Mouse (Mus musculus): ENCODE measurements around the gene Hoga1. TPM values are rescaled to one million over a fixed set of nuclear protein-coding genes. Genes with fewer than 3 reads are reported as not detected.
"Not testable (repeated sequence)": the region's sequence is repeated elsewhere in the genome, so short reads cannot be mapped to it uniquely, and the experiment has no call there.

The Hoga1 gene
- total and polyA plus RNA-seq, 3 experiments = not detected

DNA sequence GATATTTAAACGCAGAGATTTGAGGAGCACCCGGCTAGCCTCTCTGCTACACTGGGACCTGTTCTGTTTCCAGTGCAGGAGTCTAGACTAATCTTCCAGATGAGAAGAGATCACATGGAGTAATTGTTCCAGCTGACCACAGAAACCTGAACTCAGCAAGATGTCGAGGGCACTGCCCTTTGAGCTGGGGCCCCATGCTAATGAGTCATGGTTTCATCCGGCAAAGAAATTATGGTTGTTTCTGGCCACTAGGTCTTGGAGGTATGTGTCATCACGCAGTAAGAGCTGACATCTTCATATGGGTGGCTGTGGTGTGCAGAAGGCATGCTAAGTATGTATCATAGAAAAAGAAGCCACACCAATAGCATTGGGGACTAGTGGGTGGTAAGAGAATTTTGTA is 34.5 kb downstream of the Hoga1 start:
- TF ChIP-seq GATA1 (IDR thresholded peaks at IDR 0.05; ENCODE audit: borderline replicate concordance, low read length) (no peak), TAL1 (conservative IDR thresholded peaks at IDR 0.05; ENCODE audit: low read depth, low read length) (no peak), GATA2 (IDR thresholded peaks at IDR 0.05; ENCODE audit: borderline replicate concordance, low read depth, low read length) (no peak), CTCF (IDR thresholded peaks at IDR 0.05; ENCODE audit: low read depth, low read length) (no peak), POLR2AphosphoS5 (IDR thresholded peaks at IDR 0.05; ENCODE audit: insufficient replicate concordance, low read depth, low read length) (no peak)
- Histone ChIP-seq H3K4me1 (ENCODE audit: insufficient read depth, low read depth, low read length) (no peaks in the 10 kb centered on the region), H3K4me3 (ENCODE audit: low read depth, low read length) (no peak overlapping the region), H3K27me3 (ENCODE audit: insufficient read depth, low read length) (peaks cover 15% of the 10 kb centered on the region), H3K36me3 (replicated peaks) (no peaks in the 10 kb centered on the region), H3K9me3 (replicated peaks) (no peaks in the 10 kb centered on the region)
- no peak for DNase-seq (ENCODE audit: low spot score)
- no peak for ATAC-seq (ENCODE audit: extremely low read depth, insufficient number of reproducible peaks, low FRiP score, poor library complexity, severe bottlenecking)

- H3K36me3 ChIP-seq (replicated peaks) = no peaks in the 10 kb centered on the region
- no peaks in the 10 kb centered on the region for H3K9me3 ChIP-seq (replicated peaks)
- H3K4me1 ChIP-seq (ENCODE audit: insufficient read depth, low read depth, low read length) = no peaks in the 10 kb centered on the region
- ATAC-seq (ENCODE audit: extremely low read depth, insufficient number of reproducible peaks, low FRiP score, poor library complexity, severe bottlenecking) (no peak), DNase-seq (ENCODE audit: low spot score) (no peak)
- TF ChIP-seq GATA2 (IDR thresholded peaks at IDR 0.05; ENCODE audit: borderline replicate concordance, low read depth, low read length) (no peak), TAL1 (conservative IDR thresholded peaks at IDR 0.05; ENCODE audit: low read depth, low read length) (no peak), CTCF (IDR thresholded peaks at IDR 0.05; ENCODE audit: low read depth, low read length) (no peak), POLR2AphosphoS5 (IDR thresholded peaks at IDR 0.05; ENCODE audit: insufficient replicate concordance, low read depth, low read length) (no peak), GATA1 (IDR thresholded peaks at IDR 0.05; ENCODE audit: borderline replicate concordance, low read length) (no peak)
- no peak overlapping the region for H3K4me3 ChIP-seq (ENCODE audit: low read depth, low read length)
- H3K27me3 ChIP-seq (ENCODE audit: insufficient read depth, low read length) = peaks cover 15% of the 10 kb centered on the region
These were observed 35.1 kb downstream of the Hoga1 start for GRCm38 (mm10) chr19:42080469-42080868.

GRCm38 (mm10) chr19:42081613-42082012 is 36.2 kb downstream of the Hoga1 start:
- H3K4me3 ChIP-seq (ENCODE audit: low read depth, low read length) = not testable (repeated sequence)

GRCm38 (mm10) chr19:42085690-42086089 is 40.3 kb downstream of the Hoga1 start:
- no peak for ATAC-seq (ENCODE audit: extremely low read depth, insufficient number of reproducible peaks, low FRiP score, poor library complexity, severe bottlenecking)
- no peak for TF ChIP-seq GATA1 (IDR thresholded peaks at IDR 0.05; ENCODE audit: borderline replicate concordance, low read length)
- TF ChIP-seq CTCF (IDR thresholded peaks at IDR 0.05; ENCODE audit: low read depth, low read length) = no peak
- no peak for TF ChIP-seq TAL1 (conservative IDR thresholded peaks at IDR 0.05; ENCODE audit: low read depth, low read length)
- no peak for TF ChIP-seq POLR2AphosphoS5 (IDR thresholded peaks at IDR 0.05; ENCODE audit: insufficient replicate concordance, low read depth, low read length)
- TF ChIP-seq GATA2 (IDR thresholded peaks at IDR 0.05; ENCODE audit: borderline replicate concordance, low read depth, low read length) = no peak
- peak overlapping the region; percentile 67 for H3K4me3 ChIP-seq (ENCODE audit: low read depth, low read length)

More at GRCm38 (mm10) chr19:42081613-42082012, 36.2 kb downstream of the Hoga1 start:
- peaks cover 23% of the 10 kb centered on the region for H3K27me3 ChIP-seq (ENCODE audit: insufficient read depth, low read length)
- not testable (repeated sequence) for ATAC-seq (ENCODE audit: extremely low read depth, insufficient number of reproducible peaks, low FRiP score, poor library complexity, severe bottlenecking); H3K36me3 ChIP-seq (replicated peaks); DNase-seq (ENCODE audit: low spot score); H3K4me1 ChIP-seq (ENCODE audit: insufficient read depth, low read depth, low read length); H3K9me3 ChIP-seq (replicated peaks)

GRCm38 (mm10) chr19:42086166-42086565 is 40.8 kb downstream of the Hoga1 start, which contains the start of gene Morn4:
TSS of gene Morn4 (minus strand) at chr19:42086357.
- Histone ChIP-seq H3K36me3 (replicated peaks) (no peaks in the 10 kb centered on the region), H3K4me3 (ENCODE audit: low read depth, low read length) (peak within 1 kb of the TSS; percentile 67), H3K27me3 (ENCODE audit: insufficient read depth, low read length) (peaks cover 17% of the 10 kb centered on the region), H3K4me1 (ENCODE audit: insufficient read depth, low read depth, low read length) (peaks cover 19% of the 10 kb centered on the region), H3K9me3 (replicated peaks) (no peaks in the 10 kb centered on the region)
- TF ChIP-seq CTCF (IDR thresholded peaks at IDR 0.05; ENCODE audit: low read depth, low read length) (no peak), POLR2AphosphoS5 (IDR thresholded peaks at IDR 0.05; ENCODE audit: insufficient replicate concordance, low read depth, low read length) (no peak), GATA1 (IDR thresholded peaks at IDR 0.05; ENCODE audit: borderline replicate concordance, low read length) (no peak), GATA2 (IDR thresholded peaks at IDR 0.05; ENCODE audit: borderline replicate concordance, low read depth, low read length) (no peak), TAL1 (conservative IDR thresholded peaks at IDR 0.05; ENCODE audit: low read depth, low read length) (no peak)
- DNase-seq (ENCODE audit: low spot score) (no peak), ATAC-seq (ENCODE audit: extremely low read depth, insufficient number of reproducible peaks, low FRiP score, poor library complexity, severe bottlenecking) (no peak)

More at GRCm38 (mm10) chr19:42085690-42086089, 40.3 kb downstream of the Hoga1 start:
- Histone ChIP-seq H3K27me3 (ENCODE audit: insufficient read depth, low read length) (peaks cover 17% of the 10 kb centered on the region), H3K4me1 (ENCODE audit: insufficient read depth, low read depth, low read length) (peaks cover 17% of the 10 kb centered on the region), H3K9me3 (replicated peaks) (no peaks in the 10 kb centered on the region), H3K36me3 (replicated peaks) (no peaks in the 10 kb centered on the region)
- no peak for DNase-seq (ENCODE audit: low spot score)

GRCm38 (mm10) chr19:42089103-42089747 is 43.8 kb downstream of the Hoga1 start:
- Histone ChIP-seq H3K4me1 (ENCODE audit: insufficient read depth, low read depth, low read length) (peaks cover 31% of the 10 kb centered on the region), H3K27me3 (ENCODE audit: insufficient read depth, low read length) (peaks cover 9% of the 10 kb centered on the region), H3K9me3 (replicated peaks) (no peaks in the 10 kb centered on the region), H3K4me3 (ENCODE audit: low read depth, low read length) (peak overlapping the region; percentile 61), H3K36me3 (replicated peaks) (peaks cover 16% of the 10 kb centered on the region)
- TF ChIP-seq POLR2AphosphoS5 (IDR thresholded peaks at IDR 0.05; ENCODE audit: insufficient replicate concordance, low read depth, low read length) (no peak), GATA1 (IDR thresholded peaks at IDR 0.05; ENCODE audit: borderline replicate concordance, low read length) (no peak), TAL1 (conservative IDR thresholded peaks at IDR 0.05; ENCODE audit: low read depth, low read length) (no peak), CTCF (IDR thresholded peaks at IDR 0.05; ENCODE audit: low read depth, low read length) (no peak), GATA2 (IDR thresholded peaks at IDR 0.05; ENCODE audit: borderline replicate concordance, low read depth, low read length) (no peak)
- ATAC-seq (ENCODE audit: extremely low read depth, insufficient number of reproducible peaks, low FRiP score, poor library complexity, severe bottlenecking) (peak; percentile 52; the same call in 1 of the 2 replicates), DNase-seq (ENCODE audit: low spot score) (peak; percentile 61)

Data from G1E (cell line).